Mouse (Mus musculus) urinary bladder, postnatal 10 days (tissue): ENCODE results near the gene Specc1.
A peak's percentile ranks its signal among the peaks of the same experiment; 100 is the strongest.

ENCODE experiments used
- DNase-seq: peaks from one replicate; pipeline ENCODE4 v3.0.0; 2022; ENCODE audit warnings: low spot score

The Specc1 gene

DNA sequence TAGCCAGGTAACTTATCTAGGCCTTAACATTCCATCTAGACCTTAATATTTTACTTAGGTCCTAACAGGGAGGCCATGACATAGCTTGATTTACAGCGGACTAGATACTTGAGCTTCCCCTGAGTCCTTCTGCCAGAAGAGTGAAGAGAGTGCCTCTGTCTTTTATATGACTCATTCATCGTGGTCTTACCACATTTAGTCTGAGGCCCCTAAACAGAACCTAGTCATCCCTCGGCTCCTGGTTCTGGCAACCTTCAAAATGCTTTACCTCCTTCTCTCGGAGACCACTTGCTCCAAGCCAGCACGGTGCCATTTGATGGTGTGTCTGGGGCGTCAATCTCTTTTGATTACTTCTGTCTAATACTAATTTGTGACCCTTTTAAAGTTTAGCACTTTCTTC is 133.8 kb downstream of the Specc1 start:
- DNase-seq, result no peak

DNA sequence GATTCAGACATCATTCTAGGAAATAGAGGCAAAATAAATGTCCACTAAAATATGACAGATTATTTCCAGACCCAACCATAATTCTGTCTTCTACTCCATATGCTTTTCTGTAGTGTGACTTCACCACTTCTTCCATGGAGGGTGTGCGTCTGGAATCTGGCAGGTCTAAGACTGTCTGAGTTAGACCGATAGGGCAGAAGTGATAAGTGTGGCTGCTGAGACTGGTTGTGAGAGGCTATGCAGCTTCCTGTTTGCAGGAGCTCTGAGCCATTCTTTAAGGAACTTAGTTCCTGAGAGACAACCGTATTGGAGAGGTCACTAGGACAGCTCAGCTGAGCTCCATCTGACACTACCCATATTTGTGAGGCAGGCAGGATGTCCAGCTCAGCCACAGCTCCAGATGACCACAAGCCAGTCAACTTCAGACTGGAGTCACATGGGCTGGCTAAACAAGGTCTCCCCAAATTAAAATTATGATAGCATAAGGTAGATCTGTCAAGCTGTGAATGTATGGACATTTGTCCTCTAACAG is 146.9 kb downstream of the Specc1 start:
- DNase-seq, result no peak

DNA sequence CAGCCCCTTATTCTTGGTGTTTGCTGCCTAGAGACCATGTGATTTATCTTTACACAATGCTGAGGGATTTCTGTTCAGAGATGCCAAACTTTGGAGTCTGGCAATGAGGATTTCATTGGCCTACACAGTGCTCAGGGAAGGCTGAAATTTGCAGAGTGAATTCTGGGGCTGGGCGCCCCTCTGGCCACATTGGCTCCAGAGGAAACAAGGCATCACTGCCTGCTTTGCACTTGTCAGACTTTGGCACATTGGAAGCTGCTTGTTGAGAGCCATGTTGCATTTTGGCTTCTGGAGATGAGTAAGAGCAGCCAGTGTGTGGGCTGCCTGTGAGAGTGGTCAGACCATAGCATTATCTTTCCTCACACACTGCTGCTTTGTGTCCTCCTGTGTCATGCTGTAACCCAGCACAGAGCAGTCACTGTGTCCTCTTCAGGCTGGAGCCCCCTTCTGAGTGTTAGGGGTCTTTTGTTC is 149.9 kb downstream of the Specc1 start:
- no peak for DNase-seq

DNA sequence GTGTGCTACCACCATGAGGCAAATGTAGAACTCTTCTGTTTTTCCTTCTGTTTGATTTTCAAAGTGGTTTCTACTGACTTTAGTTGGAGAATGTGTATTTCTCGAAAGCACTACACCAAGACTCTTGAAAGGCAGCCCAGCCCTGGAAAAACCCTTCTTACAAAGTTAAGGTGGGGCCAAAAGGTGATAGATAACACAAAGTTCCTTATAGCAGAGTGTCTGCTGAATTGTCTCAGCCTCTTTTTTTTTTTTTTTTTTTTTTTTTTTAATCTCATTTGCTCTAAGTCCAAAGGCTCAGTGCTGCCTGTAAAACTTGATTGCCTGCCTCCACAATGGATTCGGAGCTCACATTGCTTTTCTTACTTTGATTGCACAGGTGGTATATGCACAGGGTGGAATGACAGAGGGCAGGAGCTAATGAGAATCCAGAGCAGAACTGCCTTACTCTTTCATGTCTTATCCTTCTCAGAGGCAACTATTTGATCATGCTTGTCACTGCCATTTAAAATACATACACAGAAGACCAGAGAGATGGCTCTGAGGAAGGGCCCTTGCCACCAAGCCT is 150.8 kb downstream of the Specc1 start:
- no peak for DNase-seq

DNA sequence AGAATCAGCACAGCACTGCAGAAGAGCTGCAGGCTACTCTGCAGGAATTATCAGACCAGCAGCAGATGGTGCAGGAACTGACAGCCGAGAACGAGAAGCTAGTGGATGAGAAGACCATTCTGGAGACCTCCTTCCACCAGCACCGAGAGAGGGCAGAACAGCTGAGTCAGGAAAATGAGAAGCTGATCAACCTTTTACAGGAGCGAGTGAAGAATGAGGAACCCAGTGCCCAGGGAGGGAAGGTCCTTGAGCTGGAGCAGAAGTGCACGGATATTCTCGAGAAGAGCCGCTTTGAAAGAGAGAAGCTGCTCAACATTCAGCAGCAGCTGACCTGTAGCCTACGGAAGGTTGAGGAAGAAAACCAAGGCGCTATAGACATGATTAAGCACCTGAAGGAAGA is 162.0 kb downstream of the Specc1 start:
- no peak for DNase-seq

DNA sequence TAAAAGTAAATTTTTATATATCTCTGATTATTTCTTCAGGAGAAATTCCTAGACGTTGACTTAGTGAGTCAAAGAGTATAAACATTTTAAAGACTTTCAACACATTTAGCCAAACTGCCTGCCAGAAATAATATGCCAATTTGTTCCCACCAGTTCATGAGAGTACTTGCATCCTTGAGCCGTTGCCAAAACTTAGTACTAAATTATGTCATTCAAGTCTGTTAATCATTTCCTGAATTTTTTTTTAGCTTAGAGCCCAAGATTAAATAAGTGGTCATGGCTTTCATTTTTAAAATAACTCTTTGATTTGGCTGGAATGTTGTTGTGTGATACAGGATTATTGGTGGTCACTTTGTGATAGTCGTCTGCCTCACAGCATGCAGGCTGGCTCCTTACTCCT is 163.3 kb downstream of the Specc1 start:
- no peak for DNase-seq

DNA sequence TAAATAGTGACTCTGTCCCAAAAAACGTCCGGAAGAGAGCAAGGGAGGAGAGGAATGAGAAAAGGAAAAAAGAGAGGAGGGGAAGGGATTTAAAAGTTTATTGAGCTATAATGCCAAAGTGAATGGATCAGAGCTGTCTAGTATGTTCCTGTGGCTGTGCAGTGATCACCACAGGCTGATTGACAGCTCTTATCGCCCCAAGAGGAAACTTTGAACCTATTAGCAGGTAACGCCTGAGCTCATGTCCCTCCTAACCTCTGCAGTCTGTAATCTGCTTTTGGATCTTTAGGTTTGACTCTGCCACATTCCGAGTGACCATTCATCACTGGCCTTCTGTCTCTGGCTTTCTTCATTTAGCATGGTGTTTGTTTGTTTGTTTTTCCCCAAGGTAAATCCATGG is 164.8 kb downstream of the Specc1 start:
- DNase-seq, result no peak

DNA sequence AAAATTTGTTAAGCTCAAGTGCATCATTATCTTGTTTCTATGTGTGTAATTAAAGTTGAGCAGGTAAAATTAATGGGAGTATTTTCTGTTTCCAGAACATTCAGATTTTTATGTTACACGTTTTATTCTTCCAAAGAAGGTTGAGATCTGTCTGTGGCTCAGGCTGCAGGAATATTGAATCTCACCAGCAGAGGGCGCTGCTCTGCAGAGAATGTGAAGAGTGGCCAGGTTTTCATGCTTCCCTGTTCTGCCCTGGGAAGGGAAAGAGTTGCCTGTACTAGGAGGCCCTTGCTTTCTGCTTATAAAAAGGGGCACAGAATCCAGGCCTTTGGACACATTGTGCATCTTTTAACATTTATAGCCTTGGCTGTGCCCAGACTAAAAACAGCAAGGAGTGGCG is 171.1 kb downstream of the Specc1 start:
- peak; percentile 70 for DNase-seq

DNA sequence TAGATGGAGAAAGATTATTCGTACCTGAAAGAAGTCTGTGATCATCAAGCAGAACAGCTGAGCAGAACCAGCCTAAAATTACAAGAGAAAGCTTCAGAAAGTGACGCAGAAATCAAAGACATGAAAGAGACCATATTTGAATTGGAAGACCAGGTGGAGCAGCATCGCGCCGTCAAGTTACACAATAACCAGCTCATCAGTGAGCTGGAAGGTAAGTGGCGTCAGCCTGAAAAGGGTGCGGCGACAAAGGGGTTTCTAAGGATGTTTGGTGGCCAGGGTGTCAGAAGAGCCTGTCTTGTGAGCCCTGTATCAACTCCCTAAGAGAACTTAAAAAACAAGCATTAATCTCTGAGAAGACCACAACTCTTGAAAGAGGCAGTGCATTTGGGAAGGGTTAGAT is 171.6 kb downstream of the Specc1 start:
- no peak for DNase-seq

DNA sequence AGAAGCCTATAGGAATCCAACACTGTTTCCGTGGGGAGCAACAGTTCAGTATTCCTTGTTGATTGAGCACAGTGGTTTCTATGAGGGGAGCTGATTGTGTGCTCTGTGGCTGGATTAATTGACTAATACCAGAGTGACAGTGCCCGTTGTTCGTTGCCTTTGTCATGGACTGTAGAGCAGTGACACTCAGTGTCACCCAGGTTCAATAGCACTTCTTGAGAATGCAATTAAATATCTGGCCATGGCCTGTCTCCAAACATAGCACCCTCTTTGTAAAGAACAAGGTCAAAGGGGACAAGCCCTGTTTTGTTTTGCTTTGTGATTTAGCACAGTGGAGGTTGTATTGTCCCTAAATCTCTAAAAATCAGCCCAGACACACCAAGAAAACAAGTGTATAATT is 173.6 kb downstream of the Specc1 start:
- no peak for DNase-seq

DNA sequence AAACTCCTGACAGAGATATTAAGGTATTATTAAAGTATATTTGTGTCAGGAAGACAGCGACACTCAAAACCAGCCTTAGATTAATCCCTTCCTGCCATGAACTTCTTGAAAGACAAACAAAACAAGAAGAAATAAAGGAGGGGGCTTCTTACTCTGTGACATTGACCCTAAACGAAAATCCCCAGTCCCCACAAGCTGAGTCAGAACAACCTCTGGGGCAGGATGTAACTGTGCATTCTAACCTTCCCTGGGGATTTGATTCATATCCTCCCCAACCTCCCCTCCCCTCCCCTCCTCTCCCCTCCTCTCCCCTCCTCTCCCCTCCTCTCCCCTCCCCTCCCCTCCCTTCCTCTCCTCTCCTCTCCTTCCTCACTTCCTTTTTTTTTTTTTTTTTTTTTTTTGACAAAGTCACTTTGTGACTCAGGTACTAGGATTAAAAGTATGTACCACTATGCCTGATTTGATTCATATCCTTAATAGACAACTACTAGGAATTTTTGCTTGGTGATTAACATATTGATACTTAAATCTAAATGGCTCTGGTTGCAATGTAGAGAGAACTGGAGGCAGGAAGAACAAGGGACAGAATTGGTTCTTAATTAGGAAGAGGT is 174.2 kb downstream of the Specc1 start:
- DNase-seq, result no peak

DNA sequence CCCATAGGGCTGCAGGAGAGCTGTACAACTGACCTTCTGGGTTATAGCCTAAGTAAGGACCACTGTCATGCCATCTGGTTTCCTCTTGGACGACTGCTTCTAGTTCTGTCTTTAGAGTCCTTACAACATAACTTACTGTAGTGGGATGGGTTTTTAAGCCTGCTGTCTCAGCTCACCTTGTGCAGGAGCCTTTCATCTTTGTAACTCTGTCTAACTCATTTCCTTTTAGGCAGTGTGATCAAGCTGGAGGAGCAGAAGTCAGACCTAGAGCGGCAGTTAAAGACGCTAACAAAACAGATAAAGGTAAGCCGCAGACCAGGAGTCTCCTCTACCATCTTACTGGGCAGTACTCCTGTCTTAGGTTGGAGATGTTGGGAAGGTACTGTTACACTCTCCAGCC is 175.0 kb downstream of the Specc1 start:
- DNase-seq, result no peak

DNA sequence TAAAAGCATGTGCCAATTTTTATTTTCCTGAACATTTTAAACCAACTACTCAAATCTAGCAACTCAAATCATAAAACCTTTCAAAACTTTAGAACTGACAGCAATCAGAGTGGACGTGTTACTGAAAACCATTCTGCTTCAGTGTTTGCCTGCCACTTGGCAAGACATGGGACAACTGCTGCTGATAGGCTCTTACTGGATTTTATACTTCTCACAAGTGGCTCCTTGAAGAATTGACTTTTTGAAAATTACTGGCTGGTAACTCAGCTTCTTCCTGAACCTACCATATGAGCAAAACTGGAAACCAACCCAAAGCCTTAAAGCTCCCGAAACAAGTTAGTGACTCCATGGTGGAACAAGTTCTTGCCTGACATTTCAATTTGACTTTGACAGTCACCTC is 177.6 kb downstream of the Specc1 start:
- DNase-seq, result no peak

DNA sequence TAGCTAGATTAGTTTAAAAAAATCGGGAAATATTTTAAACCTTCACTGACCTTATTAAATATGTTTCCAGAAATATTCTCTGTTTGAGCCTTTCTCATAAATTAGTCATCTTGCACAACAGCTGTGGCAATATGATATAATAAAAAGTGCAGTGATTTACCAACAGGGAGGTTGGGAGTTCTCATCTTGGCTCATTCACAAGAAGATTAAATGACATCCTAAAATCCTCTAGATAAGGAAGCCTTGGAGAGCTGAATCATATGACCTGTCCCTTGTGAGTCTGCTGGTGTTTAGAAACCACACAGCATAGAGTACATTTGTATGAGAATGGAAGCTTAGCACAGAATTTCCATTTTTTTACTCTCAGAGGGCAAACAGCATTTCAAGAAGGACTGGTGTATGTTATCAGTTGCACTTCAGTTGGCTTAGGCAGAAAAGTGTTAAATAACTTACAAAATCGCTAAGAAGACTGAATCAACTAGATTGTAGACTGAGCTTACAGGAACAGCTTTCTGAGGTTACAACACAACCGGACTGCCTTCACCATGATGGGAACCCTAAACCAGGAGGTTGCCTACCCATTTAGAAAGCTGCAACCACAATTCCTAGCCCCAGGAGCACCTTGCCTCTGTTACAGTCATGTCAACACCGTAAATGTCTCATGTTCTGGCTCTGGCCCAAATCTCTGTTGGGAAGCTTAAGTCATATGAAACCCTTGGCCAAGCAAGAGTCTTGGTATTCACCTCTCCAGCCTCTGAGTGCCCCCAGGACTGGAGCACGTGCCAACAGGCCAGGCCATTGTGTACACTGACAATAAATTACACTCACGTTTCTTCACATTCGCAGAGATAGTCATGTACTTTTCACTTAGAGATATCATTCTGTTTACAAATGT is 188.9 kb downstream of the Specc1 start:
- DNase-seq, result no peak

DNA sequence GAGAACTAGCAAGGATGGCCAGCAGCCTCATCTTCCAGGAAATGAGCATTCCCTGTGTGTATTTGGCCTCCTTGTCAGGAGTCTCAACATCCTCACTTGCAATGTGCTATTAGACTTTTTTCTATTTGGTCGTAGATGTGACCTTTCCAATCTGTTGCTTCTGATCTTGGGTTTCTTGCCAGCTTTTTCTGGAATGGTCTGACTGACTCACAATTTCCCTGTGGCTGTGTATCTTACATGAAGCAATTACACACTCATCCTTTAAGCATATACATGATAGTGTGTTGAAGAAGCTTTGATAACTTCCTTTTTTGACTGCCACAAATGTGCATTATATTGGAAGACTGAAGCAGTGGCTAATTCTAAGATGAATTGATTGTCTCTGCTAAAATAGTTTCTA is 190.1 kb downstream of the Specc1 start:
- no peak for DNase-seq

DNA sequence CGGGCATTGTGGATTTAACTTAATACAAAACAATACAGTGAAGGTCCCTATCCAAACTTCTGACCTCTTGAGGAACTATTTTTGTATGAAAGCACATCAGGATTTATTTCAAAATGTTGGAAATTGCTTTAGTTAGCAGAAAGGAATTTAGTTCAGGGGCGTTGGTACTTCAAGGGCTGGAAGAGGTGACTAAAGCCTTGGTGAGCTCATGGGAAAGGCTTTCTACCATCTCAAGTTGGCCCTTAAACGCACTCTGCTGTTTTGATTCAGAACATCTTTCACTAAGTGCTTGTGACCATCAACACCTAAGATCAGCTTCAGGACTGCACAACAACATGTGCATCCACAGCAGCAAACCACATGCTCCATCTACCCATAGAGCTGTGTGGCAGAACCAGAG is 191.5 kb downstream of the Specc1 start:
- no peak for DNase-seq

DNA sequence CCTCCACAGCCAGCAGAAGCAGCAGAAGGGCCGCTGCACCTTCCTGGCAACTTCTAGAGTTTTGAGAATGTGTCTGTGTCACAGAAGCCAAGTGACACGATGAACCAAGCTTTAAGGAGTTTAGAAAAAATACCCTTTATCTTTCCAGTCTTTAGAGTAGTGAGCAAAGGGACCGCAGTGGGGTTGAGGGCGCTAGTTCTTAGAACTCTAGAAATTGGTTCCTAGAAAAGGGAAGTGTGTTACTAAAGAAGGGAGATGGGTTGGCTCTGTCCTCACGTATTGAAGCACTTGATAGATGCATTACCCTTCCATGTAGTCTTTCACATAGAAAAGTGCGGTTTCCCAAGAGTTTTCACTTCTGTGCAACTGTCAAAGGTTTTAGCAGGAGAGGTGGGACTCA is 191.9 kb downstream of the Specc1 start:
- DNase-seq, result no peak

DNA sequence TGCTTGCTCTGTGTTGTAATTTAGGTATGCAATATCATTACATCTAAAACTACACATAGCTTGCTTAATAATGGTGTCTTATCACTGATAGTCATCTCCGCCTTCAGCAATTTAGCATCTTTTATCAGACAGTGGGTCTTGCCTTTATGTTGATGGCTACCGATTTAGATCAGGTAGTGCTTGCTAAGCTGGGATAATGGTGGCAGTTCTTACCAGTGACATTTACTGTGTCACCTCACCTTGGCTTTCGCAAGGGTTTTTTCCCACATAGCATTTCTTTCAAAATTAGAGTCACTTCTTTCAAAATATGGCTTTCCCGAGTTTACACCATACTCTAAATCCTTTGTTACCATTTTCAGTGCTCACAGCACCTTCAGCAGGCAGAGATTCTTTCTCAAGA is 196.5 kb downstream of the Specc1 start:
- no peak for DNase-seq

DNA sequence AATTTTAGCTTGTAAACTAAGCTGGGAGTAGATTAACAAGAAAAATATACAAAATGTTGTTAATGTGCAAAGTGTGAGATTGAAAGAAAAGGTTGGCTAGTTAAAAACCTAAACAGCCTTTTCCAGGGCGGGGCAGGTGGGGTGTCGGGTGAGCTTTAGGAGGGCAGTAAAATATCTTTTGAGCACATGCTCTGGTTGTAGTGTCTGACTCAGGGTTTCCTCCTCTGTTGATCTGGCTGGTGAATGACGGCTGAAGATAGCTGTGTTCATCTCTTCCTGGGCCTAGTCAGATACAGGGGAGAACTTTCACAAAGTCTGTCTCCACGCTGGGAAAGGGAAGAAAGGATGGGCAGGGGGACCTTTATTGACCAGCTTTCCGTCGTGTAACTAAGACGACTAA is 203.2 kb downstream of the Specc1 start:
- DNase-seq, result no peak

DNA sequence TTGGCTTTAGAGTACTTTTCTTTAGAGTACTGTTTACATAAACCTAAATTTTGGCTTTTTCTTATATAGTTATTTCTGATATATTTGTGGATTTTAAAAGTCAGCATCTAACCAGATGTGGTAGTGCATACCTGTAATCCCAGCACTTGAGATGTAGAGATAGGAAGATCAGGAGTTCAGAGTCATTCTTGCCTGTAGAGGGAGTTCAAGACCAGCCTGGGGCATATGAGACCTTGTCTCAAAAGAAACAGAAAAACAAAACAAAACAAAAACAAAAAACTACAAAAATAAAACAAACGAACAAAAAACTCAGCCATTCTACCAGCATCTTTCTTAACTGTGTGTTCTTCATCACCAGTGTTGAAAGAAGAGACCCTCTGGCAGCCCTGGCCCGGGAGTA is 204.9 kb downstream of the Specc1 start:
- DNase-seq, result no peak

DNA sequence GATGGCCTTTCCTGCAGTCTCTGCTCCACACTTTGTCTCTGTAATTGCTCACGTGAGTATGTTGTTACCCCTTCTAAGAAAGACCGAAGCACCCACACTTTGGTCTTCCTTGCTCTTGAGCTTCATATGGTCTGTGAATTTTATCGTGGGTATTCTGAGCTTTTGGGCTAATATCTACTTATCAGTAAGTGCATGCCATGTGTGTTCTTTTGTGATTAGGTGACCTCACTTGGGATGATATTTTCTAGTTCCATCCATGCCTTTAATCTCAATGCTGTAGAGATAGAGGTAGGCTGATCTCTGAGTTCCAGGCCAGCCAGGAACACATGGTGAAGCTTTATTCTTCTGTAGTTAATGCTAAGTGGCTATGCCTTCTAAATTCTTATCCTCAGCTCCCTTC is 207.8 kb downstream of the Specc1 start:
- DNase-seq, result no peak

DNA sequence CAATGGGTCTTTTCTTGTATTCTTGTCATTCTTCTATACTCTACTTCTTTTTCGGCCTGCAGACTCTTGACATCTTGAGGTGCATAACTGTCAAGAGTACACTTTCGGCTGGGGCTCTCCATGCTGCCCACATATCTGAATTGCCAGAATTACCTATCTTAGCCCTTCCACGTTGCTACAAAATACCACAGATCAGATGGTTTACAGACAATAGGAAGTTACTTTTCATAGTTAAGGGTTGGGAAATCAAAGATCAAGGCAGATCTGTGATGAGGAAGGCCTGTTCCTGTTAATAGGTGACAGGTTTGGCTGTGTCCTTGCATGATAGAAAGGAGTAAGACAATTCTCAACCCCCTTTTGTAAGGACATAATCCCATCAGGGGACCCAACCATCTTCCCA is 209.9 kb downstream of the Specc1 start:
- no peak for DNase-seq

DNA sequence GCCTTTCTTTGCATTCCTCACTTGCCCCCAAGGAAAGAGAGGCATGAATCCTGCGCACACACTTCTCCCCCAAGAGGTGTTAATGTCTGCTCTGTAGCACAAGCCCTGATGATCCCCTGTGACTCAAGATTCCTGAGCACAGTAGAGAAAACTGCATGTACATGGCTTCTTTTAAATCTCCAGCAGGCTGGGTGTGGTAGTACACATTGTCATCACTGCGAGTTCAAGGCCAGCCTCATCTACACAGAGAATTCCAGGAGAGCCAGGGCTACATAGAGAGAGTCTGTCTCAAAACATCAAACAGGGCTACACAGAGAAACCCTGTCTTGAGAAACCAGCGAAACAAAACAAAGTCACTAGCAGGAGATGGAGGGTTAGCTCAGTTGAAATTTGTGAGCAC is 211.6 kb downstream of the Specc1 start:
- no peak for DNase-seq
